Mouse (Mus musculus) cerebellum, adult 11 months (tissue): Measurements from ENCODE around the gene Mns1.
A peak's percentile ranks its signal among the peaks of the same experiment; 100 is the strongest.
"Not testable (repeated sequence)": the region's sequence is repeated elsewhere in the genome, so short reads cannot be mapped to it uniquely, and the experiment has no call there.

Experiments
- DNase-seq: peaks from one replicate; pipeline ENCODE4 v3.0.0; 2022

The Mns1 gene

GRCm38 (mm10) chr9:72437822-72438701 lies at the start of gene Mns1:
TSS of gene Mns1 (plus strand) at chr9:72438011.
- peak; percentile 81 for DNase-seq

DNA sequence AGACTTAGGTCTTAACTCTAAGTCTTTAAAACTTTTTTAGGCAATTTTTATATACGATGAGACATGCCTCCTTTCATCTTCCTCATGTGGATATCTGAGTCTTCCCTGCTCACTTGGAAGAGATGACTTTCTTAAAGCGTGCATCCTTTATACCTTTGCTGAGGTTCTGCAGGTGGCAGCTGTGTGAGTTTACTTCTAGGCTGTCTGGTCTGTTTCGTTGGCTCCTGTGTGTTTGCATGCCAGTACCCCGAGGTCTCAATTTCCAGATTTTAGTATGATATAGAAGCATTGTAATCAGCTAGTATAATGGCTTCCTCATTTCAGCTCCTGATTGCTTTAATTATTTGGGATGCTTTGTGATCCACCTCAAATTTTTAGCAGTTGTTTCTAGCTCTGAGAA lies 48.9 kb upstream of the Mns1 start:
- no peak for DNase-seq

DNA sequence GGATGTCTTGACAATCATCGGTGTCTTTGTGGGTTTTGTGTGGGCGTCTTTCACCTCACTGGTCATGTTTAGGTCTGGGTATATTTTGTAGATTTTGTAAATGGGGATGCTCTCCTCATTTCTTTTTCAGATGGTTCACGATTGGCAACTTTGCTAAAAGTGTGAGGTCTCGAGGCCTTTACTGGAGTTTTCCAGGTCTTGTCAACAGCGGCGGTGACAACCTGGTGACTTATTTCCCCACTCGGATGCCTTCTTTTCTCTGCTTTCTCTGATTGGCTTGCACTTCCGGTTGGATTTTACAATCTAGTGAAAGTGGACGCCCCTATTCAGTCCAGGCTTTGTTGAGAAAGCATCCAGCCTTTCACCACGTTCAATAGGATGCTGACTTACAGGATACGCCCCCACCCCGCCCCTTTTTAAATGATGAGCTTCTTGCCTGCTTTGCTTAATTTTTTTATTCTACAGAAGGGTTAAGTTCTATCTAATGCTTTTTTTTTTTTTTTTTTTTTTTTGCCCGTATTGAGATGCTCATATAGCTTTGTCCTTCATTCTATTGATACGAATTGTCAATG lies 48.3 kb upstream of the Mns1 start:
- DNase-seq = no peak

DNA sequence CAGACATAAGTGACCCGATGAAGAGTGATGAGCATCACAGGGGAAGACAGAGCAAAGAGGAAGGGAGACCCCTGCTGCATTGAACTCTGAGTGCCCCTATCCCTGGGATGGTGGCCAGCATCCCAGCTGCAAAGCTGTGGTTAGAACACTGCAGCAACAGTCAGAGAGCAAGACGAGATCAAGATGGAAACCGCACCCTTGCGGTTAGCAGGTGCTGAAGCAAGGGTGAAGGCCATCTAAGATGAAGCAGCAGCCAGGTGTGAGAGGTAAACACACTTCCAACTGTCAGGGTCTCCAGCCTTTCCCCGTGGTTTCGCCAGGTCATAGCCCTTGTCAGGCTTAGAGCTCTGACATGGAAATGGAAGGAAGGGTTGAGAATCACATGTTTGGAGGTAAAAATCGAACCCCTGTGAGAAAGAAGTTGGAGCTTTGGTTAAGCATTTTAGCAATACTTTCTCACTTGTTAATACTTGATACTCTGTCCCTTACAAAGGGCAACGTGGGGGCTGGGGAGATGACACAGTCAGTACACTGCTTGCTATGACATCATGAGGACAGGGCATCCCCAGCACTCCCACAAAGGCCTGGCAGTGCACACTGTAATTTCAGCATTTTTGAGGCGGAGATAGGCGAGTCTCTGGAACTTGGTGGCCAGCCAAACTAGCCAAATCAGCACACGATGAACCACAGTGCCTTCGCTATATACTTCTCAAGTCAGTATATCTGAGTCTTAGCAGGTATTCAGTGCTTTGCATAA lies 47.3 kb upstream of the Mns1 start:
- no peak for DNase-seq

DNA sequence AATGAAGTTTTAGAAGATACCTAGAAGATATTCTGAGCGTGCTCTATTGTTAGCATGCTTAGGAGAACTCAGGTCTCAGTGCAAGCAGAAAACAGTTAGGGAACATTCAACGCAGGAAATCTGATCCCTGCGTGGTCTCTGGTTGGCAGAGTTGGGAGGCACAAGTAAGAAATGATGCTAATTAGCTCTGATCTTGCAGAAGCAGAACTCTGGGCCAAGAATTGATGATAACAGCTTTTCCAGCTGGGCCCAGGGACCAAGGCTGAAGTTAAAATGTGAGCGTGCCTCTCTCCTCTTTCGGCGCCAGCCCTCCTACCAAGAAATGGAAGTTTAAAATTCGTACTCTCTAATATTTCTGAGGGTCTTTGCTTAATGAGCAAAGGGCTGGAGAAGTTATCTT lies 45.1 kb upstream of the Mns1 start:
- no peak for DNase-seq

- DNase-seq = peak; percentile 29
Observed at GRCm38 (mm10) chr9:72393238-72393637, 44.6 kb upstream of the Mns1 start.

DNA sequence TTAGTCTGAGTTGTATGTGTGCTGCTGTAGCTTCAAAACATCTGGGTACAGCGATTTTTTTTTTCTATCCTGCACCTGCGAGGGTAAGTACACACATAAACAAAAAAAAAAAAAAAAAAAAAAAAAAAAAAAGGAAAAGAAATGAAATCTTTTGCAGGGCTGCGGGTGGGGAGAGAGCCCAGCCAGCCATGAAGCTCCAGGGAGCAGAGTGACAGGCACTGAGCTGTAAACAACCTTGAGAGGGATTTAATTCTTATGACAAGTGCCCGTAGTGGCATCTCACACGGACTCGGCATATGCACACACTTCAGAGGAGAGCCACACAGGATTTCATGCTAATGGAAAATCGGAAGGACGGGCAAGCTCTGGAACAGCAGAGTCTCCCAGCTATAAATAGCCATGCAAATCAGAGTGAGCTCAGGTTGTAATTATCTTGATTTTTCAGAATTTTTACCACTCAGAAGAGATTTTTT lies 43.9 kb upstream of the Mns1 start:
- no peak for DNase-seq

- DNase-seq = no peak
Observed at GRCm38 (mm10) chr9:72400121-72400520, 37.7 kb upstream of the Mns1 start.

DNA sequence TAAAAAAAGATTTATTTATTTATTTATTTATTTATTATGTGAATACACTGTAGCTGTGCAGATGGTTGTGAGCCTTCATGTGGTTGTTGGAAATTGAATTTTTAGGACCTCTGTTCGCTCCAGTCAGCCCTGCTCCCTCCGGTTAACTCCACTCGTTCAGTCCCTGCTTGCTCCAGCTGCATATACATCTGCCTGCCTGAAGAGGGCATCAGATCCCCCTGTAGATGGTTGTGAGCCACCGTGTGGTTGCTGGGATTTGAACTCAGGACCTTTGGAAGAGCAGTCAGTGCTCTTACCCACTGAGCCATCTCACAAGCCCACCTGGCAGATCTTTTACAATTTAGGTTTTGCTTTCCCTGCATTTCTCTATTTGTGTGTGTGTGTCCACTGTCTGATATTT lies 36.0 kb upstream of the Mns1 start:
- DNase-seq = not testable (repeated sequence)

GRCm38 (mm10) chr9:72403421-72403820 lies 34.4 kb upstream of the Mns1 start:
- DNase-seq = no peak

- DNase-seq = no peak
Observed at GRCm38 (mm10) chr9:72404446-72404845, 33.4 kb upstream of the Mns1 start.

DNA sequence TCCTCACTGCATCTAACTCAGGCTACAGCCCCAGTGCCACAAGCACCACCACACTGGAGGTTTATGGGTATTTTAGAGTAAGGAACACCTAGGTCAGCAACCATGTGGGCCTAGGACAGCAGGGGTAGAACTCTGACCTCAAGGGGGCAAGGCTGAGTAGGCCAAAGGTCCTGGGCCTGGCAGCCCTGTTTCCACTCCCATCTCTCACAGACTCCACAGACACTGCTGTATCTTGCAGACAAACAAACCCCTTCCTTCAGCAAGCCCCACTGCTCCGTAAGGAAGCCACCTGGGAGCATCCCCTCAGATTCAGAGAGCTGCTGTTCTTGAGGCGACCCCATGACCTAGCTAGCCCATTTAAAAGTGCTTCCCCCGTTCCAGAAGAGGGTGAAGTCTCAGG lies 32.9 kb upstream of the Mns1 start:
- DNase-seq = no peak

DNA sequence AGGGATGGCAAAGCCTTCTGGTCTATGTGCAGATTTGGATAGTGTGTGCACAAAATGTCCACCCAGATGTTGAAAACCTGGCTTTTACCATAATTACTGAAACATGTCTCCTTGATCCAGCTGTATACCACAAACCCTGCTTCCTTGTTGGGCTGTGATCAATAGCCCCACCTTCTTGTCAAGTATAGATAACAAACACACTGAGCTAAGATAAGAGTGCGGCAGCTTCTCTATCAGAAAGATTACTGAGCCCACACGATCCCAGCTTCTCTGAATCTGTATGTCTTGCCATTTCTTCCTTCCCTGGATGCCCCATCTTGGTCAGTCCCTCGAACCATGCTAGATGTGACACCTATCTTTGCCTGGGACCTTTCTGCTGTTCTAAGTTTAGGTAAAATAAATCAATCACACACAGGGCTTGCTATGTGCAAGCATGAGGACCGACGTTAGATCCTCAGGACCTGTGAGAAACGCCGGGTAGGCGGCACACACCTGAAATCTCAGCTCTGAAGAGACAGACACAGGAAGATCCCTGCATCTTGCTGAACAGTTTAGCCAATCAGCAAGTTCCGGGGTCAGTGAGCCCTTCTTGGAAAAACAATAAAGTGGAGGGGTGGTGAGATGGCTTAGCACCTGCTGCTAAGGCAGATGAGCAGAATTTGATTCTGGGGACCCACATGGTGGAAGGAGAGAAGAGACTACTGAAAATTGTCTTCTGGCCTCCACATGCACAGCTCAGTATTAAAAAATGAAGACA lies 31.8 kb upstream of the Mns1 start:
- no peak for DNase-seq

DNA sequence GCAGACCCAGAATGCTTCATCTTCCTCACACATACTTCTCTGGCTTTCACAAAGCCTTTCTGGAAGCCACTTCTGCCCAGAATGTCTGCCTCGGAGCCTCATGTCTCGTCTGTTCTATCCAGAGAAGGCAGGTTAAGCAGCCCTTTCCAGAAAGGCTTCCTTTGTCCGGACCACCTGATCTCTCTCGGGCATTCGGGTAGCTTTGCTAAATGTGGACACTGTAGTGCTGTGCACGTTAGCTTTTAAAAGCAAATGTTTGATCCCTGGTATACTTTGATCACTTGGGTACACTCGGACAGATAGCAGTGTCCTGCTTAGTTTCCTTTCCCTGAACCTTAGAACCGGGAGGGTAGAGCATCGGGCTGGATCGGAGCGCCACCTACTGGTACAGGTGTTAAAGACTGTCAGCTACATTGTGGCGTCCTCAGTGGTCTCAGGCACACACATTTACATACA lies 29.7 kb upstream of the Mns1 start:
- peak; percentile 67 for DNase-seq

- no peak for DNase-seq
Observed at GRCm38 (mm10) chr9:72409381-72410225, 28.2 kb upstream of the Mns1 start.

- DNase-seq = no peak
Observed at GRCm38 (mm10) chr9:72411746-72412145, 26.1 kb upstream of the Mns1 start.

DNA sequence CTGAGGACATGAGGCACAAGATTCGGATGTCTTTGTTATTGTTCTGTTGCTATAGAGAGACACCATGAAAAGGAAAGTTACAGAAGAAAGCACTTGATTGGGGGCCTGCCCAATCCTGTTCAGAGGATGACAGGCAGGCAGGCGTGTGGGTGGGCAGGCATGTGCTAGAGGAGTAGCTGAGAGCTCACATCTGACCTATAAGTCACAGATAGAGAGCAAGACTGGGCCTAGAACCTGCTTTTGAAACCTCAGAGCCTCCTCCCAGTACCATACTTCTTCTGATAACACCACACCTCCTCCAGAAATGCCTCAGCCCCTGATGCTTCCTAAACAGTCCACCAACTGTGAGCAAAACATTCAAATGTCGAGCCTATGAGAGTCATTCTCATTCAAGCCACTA lies 19.4 kb upstream of the Mns1 start:
- no peak for DNase-seq

GRCm38 (mm10) chr9:72420490-72420889 lies 17.3 kb upstream of the Mns1 start:
- no peak for DNase-seq

GRCm38 (mm10) chr9:72422284-72422683 lies 15.5 kb upstream of the Mns1 start:
- DNase-seq = no peak

DNA sequence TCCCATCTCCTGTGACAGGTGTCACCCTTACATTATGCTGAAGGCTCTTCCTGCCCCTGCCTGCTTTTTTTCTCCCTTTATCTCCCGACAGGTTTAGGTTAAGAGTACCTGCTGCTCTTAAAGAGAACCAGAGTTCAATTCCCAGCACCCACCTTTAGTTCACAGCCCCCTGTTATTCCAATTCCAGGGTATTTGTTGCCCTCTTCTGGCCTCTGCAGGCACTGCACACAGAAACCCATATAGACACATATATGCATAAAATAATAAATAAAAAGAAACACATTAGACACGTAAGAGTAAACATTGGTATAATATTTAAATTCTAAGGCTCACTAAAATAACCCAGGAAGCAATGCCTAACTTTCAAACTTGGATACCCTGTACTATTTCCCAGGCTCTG lies 15.1 kb upstream of the Mns1 start:
- DNase-seq = no peak

GRCm38 (mm10) chr9:72425300-72425850 lies 12.4 kb upstream of the Mns1 start:
- no peak for DNase-seq

- no peak for DNase-seq
Observed at GRCm38 (mm10) chr9:72427861-72428260, 9.9 kb upstream of the Mns1 start.
